Mouse (Mus musculus) thymus, postnatal 4 days (tissue): Measurements from ENCODE around the gene Tas2r102.

Experiments
- DNase-seq: peaks from one replicate; pipeline ENCODE4 v3.0.0; 2021

Gene Tas2r102

DNA sequence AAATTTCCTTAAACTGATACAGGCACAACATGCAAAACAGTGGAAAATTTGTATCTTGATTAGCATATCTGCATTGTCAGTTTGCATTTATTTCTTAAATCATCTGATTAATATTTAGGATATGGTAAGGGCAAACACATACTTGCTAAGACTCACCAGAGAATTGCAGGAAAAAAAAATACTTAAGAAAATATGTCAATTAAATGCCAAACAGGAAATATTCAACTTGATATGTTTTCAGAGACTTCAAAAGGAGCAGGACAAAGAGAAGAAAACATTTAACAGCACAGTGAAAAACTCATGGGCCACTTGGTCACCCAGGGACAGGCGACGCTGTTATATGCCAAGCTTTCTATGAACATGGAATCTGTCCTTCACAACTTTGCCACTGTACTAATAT lies at the start of gene Tas2r102:
TSS of gene Tas2r102 (plus strand) at position 301 of the 400 bp plus-strand sequence.
- DNase-seq = no peak

DNA sequence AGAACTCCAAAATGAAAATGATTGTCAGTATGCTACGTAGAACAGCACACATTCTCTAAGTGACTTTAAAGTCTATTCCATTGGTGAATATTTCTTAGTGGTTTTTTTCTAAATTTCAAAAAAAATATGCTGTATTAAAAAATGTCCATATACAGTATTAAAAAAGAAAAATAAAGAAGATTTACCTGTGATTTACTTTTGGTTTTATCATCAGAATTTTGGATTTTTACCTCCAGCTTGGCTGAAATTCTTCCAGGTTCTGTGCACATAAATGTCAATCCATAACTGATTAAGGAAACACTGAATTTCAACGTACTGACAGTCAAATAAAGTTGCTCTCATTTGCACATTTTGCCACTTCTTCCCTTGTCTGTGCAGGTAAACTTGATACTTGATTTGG lies 24.0 kb upstream of the Tas2r102 start, which contains the start of gene Tas2r115:
TSS of gene Tas2r115 (minus strand) at position 101 of the 400 bp plus-strand sequence.
- DNase-seq = no peak

DNA sequence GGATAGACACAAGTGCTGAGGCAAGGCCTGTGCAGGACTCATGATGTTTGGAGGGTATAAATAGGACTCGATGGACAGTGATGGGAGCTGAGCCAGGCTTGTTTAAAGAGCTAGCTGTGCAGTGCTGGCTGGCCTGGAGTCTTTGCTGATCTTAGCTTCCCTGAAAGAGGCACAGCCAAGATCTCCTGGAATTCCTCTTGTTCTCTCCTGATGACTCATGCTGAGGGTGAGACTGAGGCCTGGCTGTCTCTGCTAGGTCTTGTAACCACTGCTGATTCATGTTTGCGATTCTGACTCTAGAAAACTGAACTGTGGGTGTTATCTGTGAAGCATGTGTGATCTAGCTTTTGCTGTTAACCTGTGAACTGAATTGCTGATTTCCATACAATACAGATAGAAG lies 11.7 kb upstream of the Tas2r102 start:
- no peak for DNase-seq

DNA sequence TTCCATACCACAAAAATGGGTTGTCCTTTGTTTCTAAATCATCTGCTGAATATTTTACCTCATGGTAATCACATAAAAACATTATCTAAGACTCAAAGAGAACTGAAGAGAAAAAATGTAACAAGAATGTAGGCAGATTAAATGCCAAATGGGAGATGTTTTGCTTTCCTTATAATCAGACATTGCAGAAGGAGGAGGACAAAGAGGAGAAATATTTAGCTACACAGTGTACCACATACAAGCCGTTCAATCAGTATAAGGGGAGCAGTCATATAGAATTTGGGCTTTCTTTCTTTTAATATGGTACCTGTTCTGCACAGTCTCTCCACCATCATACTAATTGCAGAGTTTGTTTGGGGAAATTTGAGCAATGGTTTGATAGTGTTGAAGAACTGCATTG lies 7.5 kb upstream of the Tas2r102 start, which contains the start of gene Tas2r124:
TSS of gene Tas2r124 (plus strand) at position 301 of the 400 bp plus-strand sequence.
- no peak for DNase-seq

DNA sequence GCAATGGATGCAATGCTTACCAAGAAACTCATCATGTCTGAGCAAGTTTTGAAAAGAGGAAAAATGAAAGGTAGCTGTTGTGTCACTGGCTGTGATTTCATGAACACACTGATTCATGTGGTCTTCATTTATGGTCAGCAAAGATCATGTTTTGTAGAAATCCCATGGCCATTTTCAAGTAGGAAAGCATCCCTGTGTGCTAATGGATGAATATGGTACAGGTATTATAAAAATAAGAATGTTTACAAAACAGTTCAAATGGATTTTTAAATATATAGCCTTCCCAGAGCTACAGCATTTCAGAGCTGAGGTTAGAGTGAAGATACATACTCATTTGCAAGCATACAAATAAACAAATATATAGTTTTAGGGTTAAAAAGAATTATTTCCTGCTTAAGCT lies 16.1 kb downstream of the Tas2r102 start, which contains the start of gene Tas2r136:
TSS of gene Tas2r136 (minus strand) at position 101 of the 400 bp plus-strand sequence.
- DNase-seq = no peak

DNA sequence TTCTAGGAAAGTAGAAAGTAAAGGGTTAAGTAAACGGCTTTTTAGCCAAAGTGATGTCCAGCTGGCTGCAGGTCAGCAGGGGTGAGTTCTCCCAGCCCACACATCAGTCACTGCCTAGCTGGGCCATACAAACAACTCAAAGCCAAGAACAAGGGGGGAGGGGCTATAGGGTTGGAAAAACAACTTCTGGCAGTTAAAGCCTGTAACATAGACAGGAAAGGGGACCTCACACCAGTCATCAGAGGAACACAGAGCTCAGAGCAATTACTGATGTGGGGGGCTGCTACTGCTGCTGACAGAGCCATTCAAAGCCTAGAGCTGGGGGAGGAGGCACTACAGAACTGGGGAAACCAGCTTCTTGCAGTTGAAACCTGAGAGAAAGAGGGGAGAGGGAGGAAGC lies 33.5 kb downstream of the Tas2r102 start:
- no peak for DNase-seq

DNA sequence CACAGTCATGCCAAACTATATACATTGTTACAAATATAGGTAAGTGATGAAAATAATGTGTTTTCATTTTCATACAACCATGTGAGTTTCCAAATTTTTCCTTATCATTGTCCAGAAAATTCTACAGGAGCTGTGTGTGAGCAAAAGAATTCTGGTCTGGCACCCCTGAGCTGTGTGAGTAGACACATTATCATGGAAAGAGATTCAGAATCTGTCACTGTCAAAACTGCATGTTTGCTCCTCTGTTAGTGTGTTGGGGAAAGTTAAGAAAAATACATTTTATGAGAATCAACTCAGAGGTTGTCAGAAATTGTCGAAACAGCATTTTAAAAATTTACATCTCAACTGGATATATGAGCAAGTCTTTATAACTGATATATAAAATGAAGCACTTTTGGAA lies 40.6 kb downstream of the Tas2r102 start, which contains the start of gene Tas2r117:
TSS of gene Tas2r117 (plus strand) at position 301 of the 400 bp plus-strand sequence.
- no peak for DNase-seq
